Comparison of ENCODE assay signal across 10 mouse cellular contexts in the genomic region with DNA sequence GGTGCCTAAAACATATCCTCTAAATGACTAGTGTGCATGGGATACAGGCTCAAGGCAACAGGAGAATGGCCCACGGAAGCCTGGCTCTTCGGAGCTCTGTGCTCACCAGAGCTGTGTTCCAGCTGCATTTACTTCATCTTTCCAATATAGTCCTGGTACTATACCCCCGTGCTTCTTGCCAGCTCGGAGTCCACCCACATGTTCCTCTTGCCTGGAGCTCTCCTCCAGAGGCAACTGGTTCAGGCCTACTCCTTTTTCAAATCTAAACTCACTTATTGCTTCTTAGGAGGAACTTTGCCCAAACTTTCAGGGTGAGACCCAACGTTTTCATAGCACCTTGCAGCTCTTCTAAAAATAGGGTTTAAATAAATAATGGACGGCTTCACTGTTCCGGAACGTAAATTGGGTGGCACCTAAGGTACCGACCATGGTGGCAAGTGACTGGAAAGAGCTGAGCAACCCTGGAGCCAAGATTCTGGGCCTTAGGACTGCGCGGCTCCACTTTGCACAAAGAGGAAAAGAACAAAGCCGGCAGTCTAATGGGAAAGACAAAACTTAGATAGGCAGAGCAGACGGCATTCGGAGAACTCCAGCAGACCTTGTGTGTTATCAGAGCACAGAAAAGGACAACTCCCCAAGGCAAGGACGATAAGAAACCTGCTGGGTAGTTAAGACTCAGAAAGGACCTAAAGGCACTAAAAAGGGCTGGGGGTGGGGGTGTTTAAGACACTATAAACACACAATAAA.
DNase-seq lines count a peak whose midpoint lies in the region; ATAC-seq lines count a peak whose summit lies in the region.
"Had no signal": no experiment of that assay in that cellular context is flagged by ENCODE, and none has a peak within 500 bp of the region (broad histone marks: within the 10 kb centered on the region; RNA-seq: fewer than 3 reads in every experiment).

No protein-coding gene starts in this region.

- H3K4me1 ChIP-seq in heart, embryonic 15.5 days (replicated peaks), result peaks cover 15% of the 10 kb centered on the region
- H3K4me1 ChIP-seq: midbrain, embryonic 12.5 days had no signal

- peak; percentile 53; the same call in 1 of the 2 replicates for ATAC-seq in heart, embryonic 15.5 days (replicated peaks; ENCODE audit: insufficient number of reproducible peaks, insufficient read depth, low FRiP score, low read depth)
- ATAC-seq in monocyte, adult 5-6 weeks (replicated peaks; ENCODE audit: insufficient number of reproducible peaks, low FRiP score, low TSS enrichment, poor library complexity, severe bottlenecking), result no peak

- H3K4me2 ChIP-seq in heart, embryonic 15.5 days, result no peak overlapping the region
- H3K4me2 ChIP-seq: hindbrain, embryonic 12.5 days; midbrain, embryonic 12.5 days had no signal

- no peak overlapping the region for H3K4me3 ChIP-seq in heart, embryonic 15.5 days
- H3K4me3 ChIP-seq: hindbrain, embryonic 12.5 days; midbrain, embryonic 12.5 days had no signal

- 43% methylated on average over 15 of the region's 15 CpGs for WGBS in heart, embryonic 15.5 days

- H3K27ac ChIP-seq in heart, embryonic 15.5 days, result peak overlapping the region; percentile 0; the same call in 1 of the 2 replicates
- H3K27ac ChIP-seq: hindbrain, embryonic 12.5 days; midbrain, embryonic 12.5 days had no signal

- intact Hi-C loops in heart, postnatal 36 days (cut with DNase I), result loop anchor here (1.0 to 2.0 kb wide), 4 partner anchors 25 to 273 kb away; a partner anchor contains a TSS

- no peaks in the 10 kb centered on the region for H3K27me3 ChIP-seq in heart, embryonic 15.5 days
- H3K27me3 ChIP-seq: hindbrain, embryonic 12.5 days; midbrain, embryonic 12.5 days had no signal

- H3K9me3 ChIP-seq in heart, embryonic 15.5 days (replicated peaks), result no peaks in the 10 kb centered on the region
- H3K9me3 ChIP-seq: midbrain, embryonic 12.5 days had no signal

- H3K36me3 ChIP-seq in heart, embryonic 15.5 days, result no peaks in the 10 kb centered on the region
- H3K36me3 ChIP-seq: hindbrain, embryonic 12.5 days; midbrain, embryonic 12.5 days had no signal

- DNase-seq in heart, postnatal 36 days, result no peak
- DNase-seq in right cerebral cortex, adult 18-20 months, result peak; percentile 33
- DNase-seq in right cerebral cortex, postnatal 10 days (ENCODE audit: low spot score in 2 of 2), result no peak
- peak; percentile 75 for DNase-seq in liver
- peak; percentile 58 for DNase-seq in testis, postnatal 14 days (ENCODE audit: low spot score)
- DNase-seq in cerebellum, postnatal 36 days, result no peak

- H3K9ac ChIP-seq in heart, embryonic 15.5 days, result no peak overlapping the region
- H3K9ac ChIP-seq: hindbrain, embryonic 12.5 days; midbrain, embryonic 12.5 days had no signal

Comparison
In these comparisons a context has a peak if more than half of its experiments do, and no peak if none do; other contexts are left out.
1. DNase-seq: peak in right cerebral cortex, adult 18-20 months (single experiment), liver (single experiment) and testis, postnatal 14 days (single experiment); none in heart, postnatal 36 days (0 of 2), right cerebral cortex, postnatal 10 days (0 of 2) and cerebellum, postnatal 36 days (0 of 2).